In the genomic region with DNA sequence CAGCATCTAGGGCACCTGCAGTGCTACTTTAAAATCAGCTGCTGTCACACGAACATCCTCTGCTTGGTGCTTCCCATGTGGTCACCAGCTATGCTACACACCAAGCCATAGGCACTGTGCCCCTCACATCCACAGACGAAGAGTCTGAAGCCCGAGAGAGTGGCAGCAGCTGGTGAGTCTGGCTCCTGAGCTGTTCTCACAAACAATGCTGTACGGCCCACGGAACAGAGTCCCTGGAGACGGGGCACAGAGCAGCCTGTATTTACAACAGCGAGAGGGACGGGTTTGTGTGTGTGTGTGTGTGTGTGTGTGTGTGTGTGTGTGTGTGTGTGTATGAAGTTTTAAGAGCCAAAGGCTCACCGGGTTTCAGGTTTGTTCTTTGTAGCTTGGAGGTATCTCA, we compare ENCODE assay signal across 9 mouse cellular contexts. TPM values are rescaled to one million over a fixed set of nuclear protein-coding genes. Genes with fewer than 3 reads are reported as not detected.
DNase-seq lines count a peak whose midpoint lies in the region; ATAC-seq lines count a peak whose summit lies in the region.
"Had no signal": no experiment of that assay in that cellular context is flagged by ENCODE, and none has a peak within 500 bp of the region (broad histone marks: within the 10 kb centered on the region; RNA-seq: fewer than 3 reads in every experiment).

No protein-coding gene starts in this region.

- H3K9ac ChIP-seq in forebrain, embryonic 15.5 days (replicated peaks) = no peak overlapping the region
- H3K9ac ChIP-seq in midbrain, embryonic 11.5 days (ENCODE audit: low read length) = no peak overlapping the region
- H3K9ac ChIP-seq: lung, embryonic 14.5 days had no signal

- no peaks in the 10 kb centered on the region for H3K27me3 ChIP-seq in forebrain, embryonic 15.5 days
- no peaks in the 10 kb centered on the region for H3K27me3 ChIP-seq in midbrain, embryonic 11.5 days (ENCODE audit: control insufficient read depth, insufficient read depth, low read length)

- intact Hi-C loops in gastrocnemius, postnatal 36 days (cut with DNase I) = no loop called here

- peaks cover 41% of the 10 kb centered on the region for H3K4me1 ChIP-seq in forebrain, embryonic 15.5 days
- peaks cover 3% of the 10 kb centered on the region; the same call in 1 of the 2 replicates for H3K4me1 ChIP-seq in midbrain, embryonic 11.5 days (ENCODE audit: control insufficient read depth, insufficient read depth, low read length)

- ATAC-seq in forebrain, embryonic 15.5 days (replicated peaks) = peak; percentile 90
- peak; percentile 75 for ATAC-seq in midbrain, embryonic 11.5 days (ENCODE audit: low FRiP score)

- 16% methylated on average over 9 of the region's 9 CpGs for WGBS in forebrain, embryonic 15.5 days
- 54% methylated on average over 9 of the region's 9 CpGs for WGBS in midbrain, embryonic 11.5 days

- DNase-seq in layer of hippocampus, adult 11-12 months (ENCODE audit: low spot score) = peak; percentile 65
- no peak for DNase-seq in layer of hippocampus, adult 9-10 months (ENCODE audit: low spot score)
- peak; percentile 90 for DNase-seq in midbrain, embryonic 11.5 days (ENCODE audit: low spot score, missing footprints)
- peak; percentile 61 to 75 for DNase-seq in spleen, postnatal 4 days (ENCODE audit: low spot score in 2 of 2)
- DNase-seq in gastrocnemius, postnatal 36 days = no peak
- no peak for DNase-seq in cerebellum, adult 11-12 months
- no peak for DNase-seq in heart, postnatal 4 days

- H3K4me2 ChIP-seq in forebrain, embryonic 15.5 days (replicated peaks) = no peak overlapping the region
- H3K4me2 ChIP-seq in midbrain, embryonic 11.5 days = no peak overlapping the region
- H3K4me2 ChIP-seq: lung, embryonic 14.5 days had no signal

- H3K36me3 ChIP-seq in forebrain, embryonic 15.5 days = no peaks in the 10 kb centered on the region
- no peaks in the 10 kb centered on the region for H3K36me3 ChIP-seq in midbrain, embryonic 11.5 days (ENCODE audit: control insufficient read depth, insufficient read depth, low read length)

- H3K27ac ChIP-seq in forebrain, embryonic 15.5 days (replicated peaks) = peak overlapping the region; percentile 77
- peak overlapping the region; percentile 20; the same call in 1 of the 2 replicates for H3K27ac ChIP-seq in midbrain, embryonic 11.5 days (ENCODE audit: low read depth, low read length)

- H3K9me3 ChIP-seq in forebrain, embryonic 15.5 days = no peaks in the 10 kb centered on the region
- no peaks in the 10 kb centered on the region for H3K9me3 ChIP-seq in midbrain, embryonic 11.5 days (ENCODE audit: control insufficient read depth, low read length)

- no peak overlapping the region for H3K4me3 ChIP-seq in forebrain, embryonic 15.5 days
- H3K4me3 ChIP-seq in midbrain, embryonic 11.5 days (ENCODE audit: low read depth, low read length) = no peak overlapping the region

RNA-seq across cellular contexts. Expression of a gene that starts 50.7 kb away (rescaled TPM):
- polyA plus RNA-seq in forebrain, embryonic 15.5 days (2015; fragmentation: Nextera tagmentation; extraction: Ambion mirVana) = 136 and 139 TPM in 2 replicates
- 85.1 and 91.9 TPM in 2 replicates for polyA plus RNA-seq in midbrain, embryonic 11.5 days (2014; fragmentation: Nextera tagmentation; extraction: Ambion mirVana)
- 1 to 10 TPM; 1.3 to 2.9 TPM for total RNA-seq in gastrocnemius, postnatal 36 days (2021)
- total RNA-seq in heart, postnatal 4 days (2021) = 10 to 100 TPM; 32.3 to 39.3 TPM

Comparison
In these comparisons a context has a peak if more than half of its experiments do, and no peak if none do; other contexts are left out.
1. DNase-seq: peak in layer of hippocampus, adult 11-12 months (single experiment), midbrain, embryonic 11.5 days (single experiment) and spleen, postnatal 4 days (2 of 2); none in layer of hippocampus, adult 9-10 months (single experiment), gastrocnemius, postnatal 36 days (0 of 2), cerebellum, adult 11-12 months (single experiment) and heart, postnatal 4 days (single experiment).
2. RNA of a gene that starts 50.7 kb away (total RNA-seq): 32.3 to 39.3 TPM in heart, postnatal 4 days; 1.3 to 2.9 TPM in gastrocnemius, postnatal 36 days; every median in the first group is over 4 times any median in the second.